Mouse (Mus musculus): ENCODE results near the gene Rnf31.

Gene Rnf31

GRCm38 (mm10) chr14:55591331-55591891, at the start of gene Rnf31:
Gene Rnf31 (plus strand): TSS chr14:55591708.
- DNase-seq (ENCODE audit: low spot score in 2 of 2): peak; percentile 95 to 96

DNA sequence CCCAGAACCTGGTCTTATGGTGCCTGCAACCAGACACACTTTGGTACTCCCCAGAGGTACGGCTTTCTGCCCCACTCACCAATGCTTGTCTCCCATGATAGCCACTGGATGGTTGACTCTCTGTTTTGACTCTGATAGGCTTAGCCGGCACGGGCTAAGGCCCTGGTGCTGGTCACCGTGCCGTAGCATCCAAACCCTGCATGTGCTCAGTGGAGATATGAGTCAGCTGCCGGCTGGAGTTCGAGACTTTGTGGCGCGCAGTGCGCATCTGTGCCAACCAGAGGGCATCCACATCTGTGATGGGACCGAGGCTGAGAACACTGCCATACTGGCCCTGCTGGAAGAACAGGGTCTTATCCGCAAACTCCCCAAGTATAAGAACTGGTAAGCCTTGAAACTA, 49.2 kb upstream of the Rnf31 start:
- DNase-seq (ENCODE audit: low spot score in 2 of 2): peak; percentile 57 to 70

- no peak for DNase-seq (ENCODE audit: low spot score in 2 of 2)
Observed at GRCm38 (mm10) chr14:55544334-55544733, 47.2 kb upstream of the Rnf31 start.

GRCm38 (mm10) chr14:55550191-55550590, 41.3 kb upstream of the Rnf31 start:
- DNase-seq (ENCODE audit: low spot score in 2 of 2): no peak

DNA sequence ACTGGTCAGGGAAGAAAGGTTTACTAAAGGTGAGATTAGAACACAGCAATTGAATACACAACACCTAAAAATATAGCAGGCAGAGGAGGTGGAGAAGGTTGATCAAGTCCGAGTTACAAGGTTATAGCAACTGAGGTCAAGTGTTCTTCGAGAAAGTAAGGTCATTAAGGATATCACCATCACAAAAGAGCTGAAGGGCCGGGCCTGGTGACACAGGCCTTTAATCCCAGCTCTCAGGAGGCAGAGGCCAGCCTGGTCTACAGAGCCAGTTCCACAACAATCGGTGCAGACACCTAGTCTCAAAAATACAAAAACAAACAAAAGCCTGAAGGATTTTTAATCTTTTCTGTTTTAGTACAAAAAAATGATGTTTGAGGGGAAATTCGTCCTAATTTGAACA, 40.2 kb upstream of the Rnf31 start:
- DNase-seq (ENCODE audit: low spot score in 2 of 2): no peak

GRCm38 (mm10) chr14:55551794-55552193, 39.7 kb upstream of the Rnf31 start:
- DNase-seq (ENCODE audit: low spot score in 2 of 2): no peak

DNA sequence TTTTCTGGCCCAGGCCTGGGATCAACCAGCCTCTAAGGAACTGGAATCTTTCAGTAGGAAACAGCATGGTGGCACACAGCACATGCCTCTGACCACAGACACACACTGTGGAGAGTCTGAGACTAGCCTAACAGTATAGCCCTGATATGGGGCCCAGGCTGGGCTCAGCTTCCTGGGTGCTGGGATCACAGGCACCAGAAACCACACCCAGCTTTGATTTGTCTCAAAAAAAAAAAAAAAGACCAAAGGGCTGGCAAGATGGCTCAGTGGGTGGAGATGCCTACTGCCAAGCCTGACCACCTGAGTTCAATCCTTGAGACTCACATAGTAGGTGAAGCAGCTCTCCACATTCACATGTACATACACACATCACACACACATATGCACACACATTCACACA, 36.9 kb upstream of the Rnf31 start:
- no peak for DNase-seq (ENCODE audit: low spot score in 2 of 2)

GRCm38 (mm10) chr14:55555788-55556187, 35.7 kb upstream of the Rnf31 start:
- DNase-seq (ENCODE audit: low spot score in 2 of 2): no peak

DNA sequence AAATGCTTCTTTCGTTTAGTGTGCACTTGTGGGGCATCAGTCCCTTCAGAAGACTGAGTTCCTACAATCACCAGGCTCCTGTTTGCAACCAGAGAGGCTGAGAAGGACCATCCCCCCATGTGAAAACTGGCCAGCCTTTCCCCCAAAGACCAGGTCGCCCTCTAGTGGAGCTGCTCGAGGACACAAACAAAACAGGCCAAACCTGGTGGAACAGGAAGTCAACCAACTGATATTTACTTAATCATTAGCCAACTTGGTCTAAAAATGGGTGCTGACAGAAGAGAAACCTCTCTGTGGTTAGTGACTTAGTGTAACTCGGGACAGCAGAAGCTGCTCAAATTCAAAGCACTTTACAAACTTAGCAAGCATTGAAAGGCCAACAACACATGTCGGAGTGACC, 34.5 kb upstream of the Rnf31 start:
- DNase-seq (ENCODE audit: low spot score in 2 of 2): peak; percentile 85 to 90

DNA sequence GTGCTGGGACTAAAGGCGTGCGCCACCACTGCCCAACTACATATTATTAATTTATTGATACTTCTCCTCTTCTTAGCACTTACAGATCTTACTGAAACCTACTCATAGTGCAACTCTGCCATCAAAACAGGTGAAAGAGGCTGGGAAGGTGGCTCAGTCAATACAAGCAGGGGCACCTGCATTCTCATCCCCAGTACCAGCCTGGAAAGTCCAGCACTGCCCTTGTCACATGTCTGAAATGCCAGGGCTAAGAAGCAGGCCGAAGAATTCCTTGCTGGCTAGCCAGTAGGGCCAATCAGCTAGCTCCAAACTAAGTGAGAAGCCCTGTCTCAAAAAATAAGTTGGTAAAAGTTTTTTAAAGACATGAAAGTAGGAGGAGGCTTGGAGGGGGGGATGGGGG, 33.9 kb upstream of the Rnf31 start:
- no peak for DNase-seq (ENCODE audit: low spot score in 2 of 2)

GRCm38 (mm10) chr14:55558740-55559448, 32.6 kb upstream of the Rnf31 start:
- no peak for DNase-seq (ENCODE audit: low spot score in 2 of 2)

- peak; percentile 89 to 93 for DNase-seq (ENCODE audit: low spot score in 2 of 2)
Observed at GRCm38 (mm10) chr14:55559799-55560201, 31.7 kb upstream of the Rnf31 start, which contains the start of gene Dcaf11. Gene Dcaf11 (plus strand): TSS chr14:55560006.

- peak; percentile 98 to 99 for DNase-seq (ENCODE audit: low spot score in 2 of 2)
Observed at GRCm38 (mm10) chr14:55560202-55561073, 31.1 kb upstream of the Rnf31 start, which contains the start of gene A730061H03Rik. Gene A730061H03Rik (minus strand): TSS chr14:55560406.

DNA sequence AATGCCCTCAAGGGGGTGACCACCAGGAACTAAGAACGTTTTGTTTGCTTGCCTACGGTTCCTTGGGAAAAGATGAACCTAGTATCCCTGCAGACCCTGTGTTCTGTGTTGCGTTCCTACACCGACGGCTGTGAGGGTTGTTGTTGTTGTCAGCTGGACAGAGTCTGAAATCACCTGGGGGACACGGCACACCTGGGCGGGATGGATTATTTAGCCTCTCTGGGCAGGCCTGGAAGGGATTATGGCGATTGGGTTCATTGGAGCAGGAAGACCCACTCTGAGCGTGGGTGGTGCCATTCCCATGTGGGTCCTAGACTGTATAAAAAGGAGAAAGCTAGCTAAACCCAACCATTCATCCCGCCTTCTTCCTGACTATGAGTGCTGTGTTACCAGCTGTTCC, 29.6 kb upstream of the Rnf31 start:
- no peak for DNase-seq (ENCODE audit: low spot score in 2 of 2)

DNA sequence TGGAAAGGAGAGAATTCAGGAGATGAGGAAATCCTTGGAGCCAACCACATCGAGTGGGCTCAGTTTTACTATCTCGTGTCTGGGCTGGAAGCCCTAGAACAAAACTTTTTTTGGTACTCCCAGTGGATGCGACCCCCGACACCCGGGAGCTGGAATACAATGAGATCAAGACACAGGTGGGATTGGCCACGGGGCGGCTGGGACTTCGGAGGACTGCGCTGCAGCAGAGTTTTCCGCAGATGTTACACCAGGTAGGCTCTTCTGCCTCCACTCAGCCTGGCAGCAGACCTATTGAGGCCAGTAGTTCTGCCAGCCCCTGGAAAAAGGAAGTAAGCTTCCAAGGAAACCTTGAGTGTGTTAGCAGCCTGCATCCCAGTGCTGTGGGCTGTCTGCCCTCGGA, 28.3 kb upstream of the Rnf31 start:
- no peak for DNase-seq (ENCODE audit: low spot score in 2 of 2)

DNA sequence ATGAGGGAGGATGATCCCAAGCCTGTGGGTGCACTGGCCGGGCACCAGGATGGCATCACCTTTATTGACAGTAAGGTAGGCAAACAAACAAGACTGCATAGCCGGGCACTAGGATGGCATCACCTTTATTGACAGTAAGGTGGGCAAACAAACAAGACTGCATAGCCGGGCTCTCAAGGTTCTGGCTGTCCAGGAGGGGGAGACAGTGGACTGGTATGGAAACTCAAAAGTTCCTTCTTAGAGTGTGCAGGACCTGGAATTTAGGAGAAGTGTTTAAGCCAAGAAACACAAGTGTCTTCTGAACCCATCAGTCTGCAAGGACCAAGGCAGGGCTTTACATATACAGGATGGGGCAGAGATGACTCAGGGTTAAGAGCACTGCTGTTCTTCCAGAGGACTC, 25.8 kb upstream of the Rnf31 start:
- DNase-seq (ENCODE audit: low spot score in 2 of 2): no peak

- DNase-seq (ENCODE audit: low spot score in 2 of 2): no peak
Observed at GRCm38 (mm10) chr14:55567496-55567895, 24.0 kb upstream of the Rnf31 start.

GRCm38 (mm10) chr14:55570588-55570987, 20.9 kb upstream of the Rnf31 start:
- no peak for DNase-seq (ENCODE audit: low spot score in 2 of 2)

GRCm38 (mm10) chr14:55571760-55572159, 19.7 kb upstream of the Rnf31 start:
- DNase-seq (ENCODE audit: low spot score in 2 of 2): no peak

GRCm38 (mm10) chr14:55575302-55575701, 16.2 kb upstream of the Rnf31 start, which contains the start of gene Fitm1:
Gene Fitm1 (plus strand): TSS chr14:55575617.
- no peak for DNase-seq (ENCODE audit: low spot score in 2 of 2)

GRCm38 (mm10) chr14:55575711-55576110, 15.8 kb upstream of the Rnf31 start:
- no peak for DNase-seq (ENCODE audit: low spot score in 2 of 2)

- DNase-seq (ENCODE audit: low spot score in 2 of 2): peak in 1 of 2 experiments; percentile 32
Observed at GRCm38 (mm10) chr14:55576376-55576775, 15.1 kb upstream of the Rnf31 start.

Data from spleen, postnatal 36 days (tissue).